Mouse (Mus musculus) embryonic facial prominence, embryonic 11.5 days (tissue): Measurements from ENCODE around the gene Styk1. TPM values are rescaled to one million over a fixed set of nuclear protein-coding genes. Genes with fewer than 3 reads are reported as not detected.

ENCODE experiments used
- ATAC-seq: fragments of 200-750 bp; cut with Nextera tagmentation; replicated peaks from 2 replicates; pipeline ENCODE4 v1.8.0; 2017; ENCODE audit warnings: low read depth; ENCODE audit not compliant: insufficient number of reproducible peaks, low FRiP score, low TSS enrichment
- DNase-seq: peaks from one replicate; pipeline ENCODE4 v3.0.0-alpha.2; 2015; ENCODE audit warnings: low spot score
- H3K27ac ChIP-seq: fragments of 300-500 bp; sonication (generic); replicated peaks from 2 replicates; pipeline ENCODE4 v1.5.1; 2014; ENCODE audit warnings: mild to moderate bottlenecking, low read depth, low read length, control low read depth
- H3K27me3 ChIP-seq: fragments of 300-500 bp; sonication (generic); 2 replicates; pipeline ENCODE4 v1.6.1; 2014; ENCODE audit warnings: mild to moderate bottlenecking, low read length, moderate library complexity, mixed read lengths; ENCODE audit not compliant: control insufficient read depth, insufficient read depth
- H3K36me3 ChIP-seq: fragments of 300-500 bp; sonication (generic); replicated peaks from 2 replicates; pipeline ENCODE4 v1.6.1; 2014; ENCODE audit warnings: low read depth, mild to moderate bottlenecking, low read length, moderate library complexity, mixed read lengths; ENCODE audit not compliant: control insufficient read depth, insufficient read depth
- H3K4me1 ChIP-seq: fragments of 300-500 bp; sonication (generic); 2 replicates; pipeline ENCODE4 v1.6.1; 2014; ENCODE audit warnings: low read length, mixed read lengths; ENCODE audit not compliant: control insufficient read depth, insufficient read depth
- H3K4me2 ChIP-seq: fragments of 300-500 bp; sonication (generic); 2 replicates; pipeline ENCODE4 v1.6.1; 2014; ENCODE audit warnings: low read depth, mild to moderate bottlenecking, control low read depth, low read length, moderate library complexity
- H3K4me3 ChIP-seq: fragments of 300-500 bp; sonication (generic); 2 replicates; pipeline ENCODE4 v1.5.1; 2014; ENCODE audit warnings: low read depth, low read length, control low read depth
- H3K9ac ChIP-seq: fragments of 300-500 bp; sonication (generic); replicated peaks from 2 replicates; pipeline ENCODE4 v1.6.1; 2014; ENCODE audit warnings: mild to moderate bottlenecking, control low read depth, low read length
- H3K9me3 ChIP-seq: fragments of 300-500 bp; sonication (generic); replicated peaks from 2 replicates; pipeline ENCODE4 v1.6.1; 2016; ENCODE audit warnings: mild to moderate bottlenecking, low read length, inconsistent platforms, mixed read lengths; ENCODE audit not compliant: control insufficient read depth
- WGBS: fragments of 180-500 bp; shearing (Covaris S2); extraction: QIAGEN DNeasy Blood & Tissue Kit; methylation state at CpG from one replicate; pipeline ENCODE4 v1.1.7; 2014; 5-methylcytosine and 5-hydroxymethylcytosine counted together
- polyA plus RNA-seq: library from polyadenylated mRNA; unstranded; fragments of >200 nt; fragmentation: Nextera tagmentation; extraction: Ambion mirVana; gene quantifications from 2 replicates; pipeline ENCODE4 v1.2.1, GENCODE M21; 2014

Styk1 gene
- polyA plus RNA-seq, 1 experiment from 2014 or later = 1.4 TPM

DNA sequence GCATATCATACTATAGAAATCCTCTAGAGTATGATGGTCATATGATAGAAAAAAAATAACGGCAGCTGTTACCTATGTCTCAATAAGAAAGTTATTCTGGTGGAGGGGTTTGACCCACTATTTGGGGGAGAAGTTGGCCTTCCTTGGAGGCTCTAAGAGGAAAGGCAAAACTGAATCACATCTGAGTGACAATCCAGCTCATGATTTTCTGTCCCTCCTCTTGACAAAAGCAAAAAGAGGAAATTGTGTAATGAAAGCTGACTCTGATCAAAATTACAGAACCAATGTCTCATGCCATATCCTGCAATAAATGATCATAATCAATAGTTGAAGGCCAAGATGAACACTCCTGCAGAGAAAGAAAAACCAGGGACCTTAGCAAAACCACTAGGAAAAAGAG is 81.1 kb downstream of the Styk1 start:
- H3K27me3 ChIP-seq = no peaks in the 10 kb centered on the region
- ATAC-seq = no peak

DNA sequence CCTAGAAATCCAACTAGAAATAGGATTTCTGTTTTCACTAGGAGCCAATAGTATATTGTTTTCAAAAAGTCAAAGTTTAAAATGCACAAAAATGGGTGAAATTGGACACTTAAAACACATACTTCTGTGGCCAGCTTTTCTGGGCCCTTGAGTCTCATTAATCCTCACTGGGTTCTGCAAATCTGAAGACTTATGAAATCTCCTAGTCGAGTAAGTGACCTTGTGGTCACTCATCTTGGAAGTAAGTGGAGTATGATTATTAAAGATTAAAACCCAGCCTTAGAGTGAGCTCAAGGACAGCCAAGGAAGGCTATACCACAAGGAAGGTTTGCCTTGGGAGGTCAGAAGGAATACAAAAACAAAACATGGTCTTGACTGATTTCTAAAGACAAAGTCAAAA is 83.1 kb downstream of the Styk1 start:
- Histone ChIP-seq H3K4me2 (no peak overlapping the region), H3K9me3 (no peaks in the 10 kb centered on the region), H3K27ac (no peak overlapping the region), H3K36me3 (no peaks in the 10 kb centered on the region), H3K4me3 (no peak overlapping the region), H3K9ac (no peak overlapping the region), H3K4me1 (no peaks in the 10 kb centered on the region), H3K27me3 (no peaks in the 10 kb centered on the region)
- ATAC-seq (no peak), DNase-seq (no peak)
- WGBS = 53% methylated on average over 1 of the region's 1 CpGs

More for the DNA sequence above, 81.1 kb downstream of the Styk1 start:
- 96% methylated on average over 1 of the region's 1 CpGs for WGBS
- no peak overlapping the region for H3K27ac ChIP-seq
- no peaks in the 10 kb centered on the region for H3K9me3 ChIP-seq
- no peak overlapping the region for H3K4me2 ChIP-seq
- H3K9ac ChIP-seq = no peak overlapping the region
- H3K4me1 ChIP-seq = no peaks in the 10 kb centered on the region
- DNase-seq = no peak
- H3K4me3 ChIP-seq = no peak overlapping the region
- no peaks in the 10 kb centered on the region for H3K36me3 ChIP-seq

DNA sequence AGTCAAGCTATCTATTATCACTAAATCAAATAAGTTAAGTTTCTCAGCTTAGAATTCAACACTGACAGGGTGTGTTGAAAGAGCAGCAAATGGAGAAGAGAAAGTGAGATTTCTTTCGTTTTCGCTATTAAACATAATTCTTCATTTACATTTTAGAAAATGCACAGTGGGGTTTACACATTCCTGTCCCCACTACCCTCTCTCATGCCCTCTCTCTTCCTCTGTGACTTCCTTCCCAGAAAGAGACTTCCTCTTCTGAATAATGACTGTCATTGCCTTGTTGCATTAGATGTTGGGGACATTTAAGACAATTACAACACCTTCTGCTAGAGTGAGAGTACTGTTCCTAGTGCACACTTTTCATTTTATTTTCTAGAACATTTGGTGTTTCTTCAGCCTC is 83.8 kb downstream of the Styk1 start:
- Histone ChIP-seq H3K27ac (no peak overlapping the region), H3K9me3 (no peaks in the 10 kb centered on the region), H3K4me3 (no peak overlapping the region), H3K36me3 (no peaks in the 10 kb centered on the region), H3K9ac (no peak overlapping the region), H3K27me3 (no peaks in the 10 kb centered on the region), H3K4me1 (no peaks in the 10 kb centered on the region), H3K4me2 (no peak overlapping the region)
- DNase-seq = no peak
- 91% methylated on average over 2 of the region's 2 CpGs for WGBS
- no peak for ATAC-seq

DNA sequence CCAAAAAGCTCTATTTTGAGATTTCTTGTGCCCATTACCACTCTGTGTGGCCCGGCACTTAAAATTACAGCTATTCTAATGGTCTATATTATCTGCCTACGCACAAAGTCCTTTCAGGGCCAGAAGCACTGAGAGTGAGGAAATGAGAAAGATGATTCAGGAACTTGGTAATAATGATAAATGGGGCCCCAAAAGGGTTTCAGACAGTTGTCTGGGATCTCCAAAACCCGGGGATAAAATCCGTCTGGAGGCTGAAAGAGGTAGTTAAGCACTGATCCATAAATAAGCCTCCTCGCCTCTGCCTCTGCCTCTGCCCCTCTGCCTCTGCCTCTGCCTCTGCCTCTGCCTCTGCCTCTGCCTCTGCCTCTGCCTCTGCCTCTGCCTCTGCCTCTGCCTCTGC is 89.2 kb downstream of the Styk1 start:
- DNase-seq (no peak), ATAC-seq (no peak)
- H3K36me3 ChIP-seq = no peaks in the 10 kb centered on the region
- no peaks in the 10 kb centered on the region for H3K4me1 ChIP-seq
- no peak overlapping the region for H3K4me3 ChIP-seq
- no peaks in the 10 kb centered on the region for H3K9me3 ChIP-seq
- 87% methylated on average over 5 of the region's 5 CpGs for WGBS
- H3K4me2 ChIP-seq = no peak overlapping the region
- H3K27ac ChIP-seq = no peak overlapping the region
- H3K9ac ChIP-seq = no peak overlapping the region
- H3K27me3 ChIP-seq = no peaks in the 10 kb centered on the region

DNA sequence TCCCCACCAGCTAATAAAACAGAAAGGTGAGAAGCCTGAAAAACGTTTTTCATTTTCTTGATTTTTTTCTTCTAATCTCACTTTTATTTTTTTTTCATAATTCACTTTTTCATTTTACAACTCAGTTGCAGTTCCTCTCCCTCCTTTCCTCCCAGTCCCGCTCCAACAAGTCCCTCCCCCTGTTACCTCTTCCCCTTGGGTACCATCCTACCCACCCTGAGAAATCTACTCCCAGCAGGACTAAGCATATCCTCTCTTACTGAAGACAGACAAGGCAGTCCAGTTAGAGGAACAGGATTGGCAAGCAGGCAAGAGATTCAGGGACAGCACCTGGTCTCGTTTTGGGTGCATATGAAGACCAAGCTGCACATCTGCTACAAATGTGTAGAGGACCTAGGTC is 90.6 kb downstream of the Styk1 start:
- H3K27ac ChIP-seq = no peak overlapping the region
- no peaks in the 10 kb centered on the region for H3K36me3 ChIP-seq
- no peak overlapping the region for H3K9ac ChIP-seq
- no peak for DNase-seq
- no peak for ATAC-seq
- no peaks in the 10 kb centered on the region for H3K4me1 ChIP-seq
- WGBS = 63% methylated on average over 3 of the region's 3 CpGs
- H3K9me3 ChIP-seq = no peaks in the 10 kb centered on the region
- H3K4me3 ChIP-seq = no peak overlapping the region
- H3K4me2 ChIP-seq = no peak overlapping the region
- H3K27me3 ChIP-seq = no peaks in the 10 kb centered on the region

DNA sequence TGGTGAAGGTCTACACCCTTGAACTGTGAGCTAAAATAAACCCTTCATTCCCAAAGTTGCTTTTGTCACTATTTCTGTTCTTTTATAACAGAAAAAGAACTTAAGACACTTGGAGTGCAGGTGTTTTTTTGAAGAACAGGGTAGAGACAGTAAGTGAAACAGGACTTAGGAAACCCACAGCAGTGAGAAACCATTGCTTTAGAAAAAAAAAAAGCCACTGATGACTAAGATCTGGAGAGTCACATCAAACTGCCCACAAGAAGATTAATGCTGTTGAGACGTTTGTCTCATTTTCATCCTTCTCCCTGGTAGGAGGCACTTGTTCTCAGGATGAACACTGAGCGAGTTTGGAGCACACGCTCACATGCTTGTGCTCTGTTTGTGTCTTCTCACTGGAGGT is 91.4 kb downstream of the Styk1 start:
- Histone ChIP-seq H3K36me3 (no peaks in the 10 kb centered on the region), H3K27me3 (no peaks in the 10 kb centered on the region), H3K4me1 (no peaks in the 10 kb centered on the region), H3K4me2 (no peak overlapping the region), H3K4me3 (no peak overlapping the region), H3K27ac (no peak overlapping the region), H3K9me3 (no peaks in the 10 kb centered on the region), H3K9ac (no peak overlapping the region)
- 78% methylated on average over 3 of the region's 3 CpGs for WGBS
- ATAC-seq (no peak), DNase-seq (no peak)

Other genes with a start within 250 kb of the Styk1 start
- gene Klra2, start 106.2 kb downstream of the Styk1 start, polyA plus RNA-seq = not detected in 2 replicates
- 73.3 and 73.5 TPM in 2 replicates for gene Magohb, start 60.4 kb downstream of the Styk1 start, polyA plus RNA-seq
- 40.3 and 64.2 TPM in 2 replicates for gene Ybx3, start 34.9 kb upstream of the Styk1 start, polyA plus RNA-seq
- gene 5430401F13Rik, start 132.8 kb upstream of the Styk1 start, polyA plus RNA-seq = not detected in 2 replicates
- gene Gm6619, start 132.8 kb upstream of the Styk1 start, polyA plus RNA-seq = not detected in 2 replicates